ENCODE assay signal across 8 mouse cellular contexts in the genomic region with DNA sequence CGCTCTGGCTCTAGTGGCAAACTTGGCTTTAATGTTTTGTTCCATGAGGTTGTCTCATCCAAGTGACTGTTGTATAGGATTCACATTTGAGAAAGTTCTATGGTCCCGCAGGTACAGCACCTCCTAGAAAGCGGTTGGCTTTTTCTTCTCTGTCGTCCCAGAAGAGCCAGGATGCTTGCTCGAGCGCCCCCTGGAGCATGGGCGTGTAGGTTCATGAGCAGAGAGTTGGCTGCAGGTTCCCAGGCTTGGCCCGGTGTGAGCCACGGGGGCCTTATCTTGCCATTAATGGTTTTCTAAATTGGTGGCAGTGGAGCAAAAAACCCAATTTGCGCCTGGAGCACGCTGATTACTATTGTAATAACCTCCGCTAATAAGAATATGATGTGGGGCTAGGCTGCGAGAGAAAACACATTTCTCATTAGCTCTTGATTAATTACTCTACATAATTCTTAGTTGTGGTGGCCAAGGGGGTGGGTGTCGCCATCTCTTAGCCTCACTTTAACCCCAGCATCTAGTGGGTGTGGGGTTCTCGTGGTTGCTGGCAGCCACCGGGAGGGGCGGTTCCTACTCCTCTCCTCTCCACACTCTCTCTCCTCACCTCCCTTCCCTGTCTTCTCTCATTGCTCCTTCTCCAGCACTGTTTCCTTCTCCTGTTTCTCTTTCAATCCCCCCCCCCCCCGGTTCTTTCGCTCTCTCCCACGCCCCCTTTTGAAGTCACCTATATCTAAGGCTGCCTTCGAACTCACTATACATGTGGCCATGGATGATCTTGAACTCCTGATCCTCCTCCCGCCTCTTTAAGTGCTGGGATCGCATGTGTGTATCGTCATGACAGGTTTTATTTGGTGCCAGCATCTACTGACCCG. TPM values are rescaled to one million over a fixed set of nuclear protein-coding genes. Genes with fewer than 3 reads are reported as not detected.
DNase-seq lines count a peak whose midpoint lies in the region; ATAC-seq and TF ChIP-seq lines count a peak whose summit lies in the region.

No protein-coding gene starts in this region.

- peak; percentile 54; the same call in 1 of the 2 replicates for ATAC-seq in hindbrain, embryonic 11.5 days (ENCODE audit: low FRiP score)

- H3K36me3 ChIP-seq in hindbrain, embryonic 11.5 days (ENCODE audit: control insufficient read depth, insufficient read depth, low read length) = no peaks in the 10 kb centered on the region
- no peaks in the 10 kb centered on the region for H3K36me3 ChIP-seq in midbrain, embryonic 10.5 days

- no peak overlapping the region for H3K4me3 ChIP-seq in left cerebral cortex, adult 2 months
- no peak overlapping the region for H3K4me3 ChIP-seq in hindbrain, embryonic 11.5 days (ENCODE audit: low read depth, low read length)
- peak overlapping the region; percentile 46; the same call in 1 of the 2 replicates for H3K4me3 ChIP-seq in midbrain, embryonic 10.5 days

- peaks cover 5% of the 10 kb centered on the region; the same call in 1 of the 2 replicates for H3K4me1 ChIP-seq in hindbrain, embryonic 11.5 days (replicated peaks; ENCODE audit: control insufficient read depth, insufficient read depth, low read length)
- peaks cover 27% of the 10 kb centered on the region for H3K4me1 ChIP-seq in midbrain, embryonic 10.5 days

- DNase-seq in left cerebral cortex, adult 2 months (ENCODE audit: extremely low spot score in 1 of 2, low spot score in 2 of 2) = no peak
- DNase-seq in left cerebral cortex, postnatal 14 days (ENCODE audit: low spot score in 2 of 2) = no peak
- peak; percentile 55 for DNase-seq in cerebellum, adult 9-10 months
- no peak for DNase-seq in hindbrain, embryonic 11.5 days (ENCODE audit: low spot score)
- DNase-seq in midbrain, embryonic 10.5 days (ENCODE audit: low spot score) = no peak
- no peak for DNase-seq in spleen, adult 18-20 months
- no peak for DNase-seq in urinary bladder, postnatal 25 days (ENCODE audit: low spot score)
- DNase-seq in right cerebral cortex, adult 18-20 months = no peak

- TF ChIP-seq CTCF in left cerebral cortex, adult 2 months (IDR thresholded peaks at IDR 0.05) = peak; percentile 47

- intact Hi-C loops in left cerebral cortex, adult 2 months (cut with DNase I) = no loop called here
- intact Hi-C loops in left cerebral cortex, postnatal 14 days (cut with DNase I) = no loop called here

- no peaks in the 10 kb centered on the region for H3K27me3 ChIP-seq in hindbrain, embryonic 11.5 days (ENCODE audit: control insufficient read depth, insufficient read depth, low read length)
- peaks cover 43% of the 10 kb centered on the region for H3K27me3 ChIP-seq in midbrain, embryonic 10.5 days (ENCODE audit: low read depth, poor library complexity, severe bottlenecking)

- no peaks in the 10 kb centered on the region for H3K9me3 ChIP-seq in hindbrain, embryonic 11.5 days (ENCODE audit: control insufficient read depth, low read length)
- no peaks in the 10 kb centered on the region for H3K9me3 ChIP-seq in midbrain, embryonic 10.5 days (replicated peaks)

- 61% methylated on average over 24 of the region's 25 CpGs for WGBS in hindbrain, embryonic 11.5 days
- 65% methylated on average over 25 of the region's 25 CpGs for WGBS in midbrain, embryonic 10.5 days

- H3K4me2 ChIP-seq in hindbrain, embryonic 11.5 days (replicated peaks; ENCODE audit: low read depth, low read length) = peak overlapping the region; percentile 48; the same call in 1 of the 2 replicates

- peak overlapping the region; percentile 68; the same call in 1 of the 2 replicates for H3K9ac ChIP-seq in hindbrain, embryonic 11.5 days (ENCODE audit: low read depth, low read length)

- H3K27ac ChIP-seq in left cerebral cortex, adult 2 months = no peak overlapping the region
- peak overlapping the region; percentile 97 for H3K27ac ChIP-seq in hindbrain, embryonic 11.5 days (ENCODE audit: low read depth, low read length)
- H3K27ac ChIP-seq in midbrain, embryonic 10.5 days (replicated peaks) = peak overlapping the region; percentile 93

RNA-seq across cellular contexts. Expression of gene 4931429L15Rik, which starts 8.2 kb away (rescaled TPM):
- total RNA-seq in left cerebral cortex, adult 2 months (2021) = not detected
- total RNA-seq in left cerebral cortex, postnatal 14 days (2021) = not detected
- polyA plus RNA-seq in hindbrain, embryonic 11.5 days (2014; fragmentation: Nextera tagmentation; extraction: Ambion mirVana) = 0.15 TPM in 1 of 2 replicates, not detected in the other
- polyA plus RNA-seq in midbrain, embryonic 10.5 days (2016; fragmentation: Nextera tagmentation; extraction: Ambion mirVana) = 0.11 TPM in 1 of 2 replicates, not detected in the other

RNA-seq across cellular contexts. Expression of gene Bud13, which starts 45.1 kb away (rescaled TPM):
- total RNA-seq in left cerebral cortex, adult 2 months (2021) = 10 to 100 TPM; 10.4 to 11.0 TPM
- total RNA-seq in left cerebral cortex, postnatal 14 days (2021) = 10 to 100 TPM in 1 of 2 experiments, 1 to 10 TPM in 1; 9.4 to 11.3 TPM
- 22.4 and 25.0 TPM in 2 replicates for polyA plus RNA-seq in hindbrain, embryonic 11.5 days (2014; fragmentation: Nextera tagmentation; extraction: Ambion mirVana)
- polyA plus RNA-seq in midbrain, embryonic 10.5 days (2016; fragmentation: Nextera tagmentation; extraction: Ambion mirVana) = 28.4 and 29.7 TPM in 2 replicates

RNA-seq across cellular contexts. Expression of gene Zpr1, which starts 55.1 kb away (rescaled TPM):
- total RNA-seq in left cerebral cortex, adult 2 months (2021) = 10 to 100 TPM; 38.6 to 38.9 TPM
- 10 to 100 TPM; 35.6 to 39.4 TPM for total RNA-seq in left cerebral cortex, postnatal 14 days (2021)
- 65.7 and 69.6 TPM in 2 replicates for polyA plus RNA-seq in hindbrain, embryonic 11.5 days (2014; fragmentation: Nextera tagmentation; extraction: Ambion mirVana)
- 62.6 and 69.2 TPM in 2 replicates for polyA plus RNA-seq in midbrain, embryonic 10.5 days (2016; fragmentation: Nextera tagmentation; extraction: Ambion mirVana)

RNA-seq across cellular contexts. Expression of gene Apoa5, which starts 59.5 kb away (rescaled TPM):
- not detected for total RNA-seq in left cerebral cortex, adult 2 months (2021)
- not detected for total RNA-seq in left cerebral cortex, postnatal 14 days (2021)
- polyA plus RNA-seq in hindbrain, embryonic 11.5 days (2014; fragmentation: Nextera tagmentation; extraction: Ambion mirVana) = not detected in 2 replicates
- not detected in 2 replicates for polyA plus RNA-seq in midbrain, embryonic 10.5 days (2016; fragmentation: Nextera tagmentation; extraction: Ambion mirVana)
